Mouse (Mus musculus) liver, embryonic 14.5 days (tissue): ENCODE data around the gene Pxylp1.

Experiments
- CTCF ChIP-seq: IDR thresholded peaks from 2 replicates; pipeline ENCODE4 v1.5.1; 2016; ENCODE audit warnings: antibody characterized with exemption, low read depth, control low read depth
- EP300 ChIP-seq: IDR thresholded peaks from 2 replicates; pipeline ENCODE4 v1.6.1; 2016; ENCODE audit warnings: antibody characterized with exemption, low read depth

DNA sequence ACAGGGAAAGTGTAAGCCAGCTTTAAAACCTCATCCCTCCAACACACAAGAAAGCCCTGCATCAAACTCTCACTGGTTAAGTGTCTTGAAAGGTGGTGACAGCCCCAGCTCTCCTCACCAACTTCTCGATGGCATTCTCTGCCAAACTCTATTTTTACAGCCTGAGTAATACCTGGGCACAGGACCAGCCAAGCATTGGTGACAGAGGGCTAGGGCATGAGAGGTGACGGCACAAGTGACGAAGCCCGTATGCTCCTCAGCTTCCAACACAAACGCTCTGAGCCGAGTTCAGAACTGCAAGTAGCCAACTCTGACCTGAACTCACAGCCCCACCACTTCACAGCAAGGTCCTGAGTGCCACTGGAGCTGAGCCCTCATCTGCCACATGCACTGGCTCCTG is 13.4 kb downstream of the Pxylp1 start:
- no peak for TF ChIP-seq CTCF
- TF ChIP-seq EP300: no peak
